Mouse (Mus musculus) cerebellum, adult 9-10 months (tissue): ENCODE data around the gene Pced1b.
"Not testable (repeated sequence)": the region's sequence is repeated elsewhere in the genome, so short reads cannot be mapped to it uniquely, and the experiment has no call there.

Experiments
- DNase-seq: peaks from one replicate; pipeline ENCODE4 v3.0.0; 2022

The Pced1b gene

DNA sequence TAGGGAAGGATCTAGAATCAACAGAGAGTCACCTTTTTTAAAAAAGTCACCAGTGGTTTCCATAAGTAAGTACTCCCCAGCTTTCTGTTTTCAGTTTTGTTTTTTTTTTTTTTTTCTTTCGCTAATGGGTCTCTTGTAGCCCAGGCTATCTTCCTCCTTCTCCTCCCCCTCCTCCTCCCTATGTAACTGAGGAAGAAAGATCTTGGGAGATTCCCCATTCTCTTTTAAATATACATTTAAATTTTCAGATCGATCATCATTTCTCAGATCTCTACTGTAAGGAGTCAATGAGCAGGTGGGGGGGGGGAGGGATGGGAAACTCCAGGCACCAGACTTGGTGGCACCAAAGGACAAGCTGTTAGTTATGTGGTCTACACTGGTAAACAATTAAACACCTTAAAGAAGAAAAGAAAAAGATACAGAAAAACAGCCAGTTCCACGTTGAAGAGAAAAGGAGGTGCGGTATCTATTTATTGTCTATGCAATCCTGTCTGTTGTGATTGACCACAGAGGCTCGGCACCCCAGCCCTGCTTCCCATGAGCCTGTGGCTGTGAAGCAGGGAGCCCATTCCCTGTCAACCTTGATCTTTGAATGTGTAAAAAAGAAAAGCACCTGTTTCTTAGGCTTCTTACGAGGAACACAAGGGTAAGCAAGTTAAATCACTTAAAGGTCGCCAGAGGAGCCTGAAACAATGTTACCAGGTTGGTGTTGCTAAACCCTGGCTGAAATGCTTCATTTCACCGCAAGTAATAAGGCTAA lies 127.4 kb downstream of the Pced1b start:
- no peak for DNase-seq

DNA sequence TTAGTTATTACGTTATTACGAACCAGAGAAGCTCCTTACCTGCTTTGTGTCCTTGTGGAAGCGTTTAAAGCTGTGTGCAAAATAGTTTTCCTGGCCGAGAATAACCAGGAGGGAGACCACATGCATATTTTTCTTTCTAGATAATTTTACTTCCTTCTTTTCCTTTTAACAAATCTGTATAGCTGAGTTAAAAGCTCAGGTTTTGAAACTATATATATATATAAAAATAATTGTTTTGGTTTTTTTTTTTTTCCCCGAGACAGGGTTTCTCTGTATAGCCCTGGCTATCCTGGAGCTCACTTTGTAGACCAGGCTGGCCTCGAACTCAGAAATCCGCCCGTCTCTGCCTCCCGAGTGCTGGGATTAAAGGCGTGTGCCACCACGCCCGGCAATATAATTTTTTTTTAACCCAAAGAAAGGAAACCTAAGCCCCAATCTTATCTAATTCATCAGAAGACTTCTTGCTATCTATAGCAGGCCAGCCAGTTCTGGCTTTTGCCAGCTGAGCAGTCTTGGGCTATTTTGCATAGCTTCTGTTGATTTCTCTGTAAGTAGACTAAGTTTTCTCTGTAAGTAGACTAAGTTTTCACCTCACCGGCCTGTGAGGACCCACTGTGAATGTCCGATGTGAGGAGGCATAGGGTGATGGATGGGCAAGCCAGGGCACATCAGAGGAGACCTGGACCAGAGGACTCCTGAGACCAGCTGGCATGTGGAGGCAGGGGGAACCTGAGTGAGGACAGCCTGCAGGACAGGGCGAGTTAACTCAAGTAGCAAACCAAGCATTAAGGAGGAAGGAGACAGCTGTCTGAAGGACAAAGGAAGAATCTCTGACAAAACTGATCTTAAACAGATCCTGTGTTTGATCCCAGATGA lies 128.2 kb downstream of the Pced1b start:
- DNase-seq, result no peak

DNA sequence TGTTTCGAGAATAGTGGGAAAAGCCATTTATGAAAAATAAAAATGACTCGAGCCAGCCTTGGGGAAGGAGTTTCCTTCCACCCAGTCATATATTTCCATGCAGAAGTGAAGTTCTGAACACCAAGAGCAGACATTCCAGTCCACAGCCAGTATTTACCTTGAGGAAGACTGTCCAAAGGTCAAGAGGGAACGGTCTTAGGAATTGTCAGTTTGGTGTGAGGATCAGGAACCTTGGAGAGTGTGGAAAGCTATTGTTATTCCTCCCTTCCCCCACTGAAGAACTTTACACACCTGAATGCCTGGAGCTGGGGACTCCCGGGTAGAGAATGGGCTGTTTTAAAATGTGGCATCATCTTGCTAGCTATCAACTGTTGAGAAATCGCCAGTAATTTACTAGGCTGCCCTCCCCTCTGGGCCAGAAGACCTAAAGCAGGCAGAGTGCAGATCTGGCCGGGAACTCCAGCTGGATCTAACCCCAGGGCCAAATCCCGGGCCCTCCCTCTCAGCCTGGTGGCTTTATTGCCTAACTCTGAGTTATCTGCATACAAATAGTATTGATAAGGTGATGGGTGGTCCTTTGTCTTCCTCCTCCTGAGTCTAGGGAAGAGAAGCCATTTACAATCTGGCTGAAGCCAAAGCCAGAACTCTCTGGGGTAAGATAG lies 129.3 kb downstream of the Pced1b start:
- no peak for DNase-seq

DNA sequence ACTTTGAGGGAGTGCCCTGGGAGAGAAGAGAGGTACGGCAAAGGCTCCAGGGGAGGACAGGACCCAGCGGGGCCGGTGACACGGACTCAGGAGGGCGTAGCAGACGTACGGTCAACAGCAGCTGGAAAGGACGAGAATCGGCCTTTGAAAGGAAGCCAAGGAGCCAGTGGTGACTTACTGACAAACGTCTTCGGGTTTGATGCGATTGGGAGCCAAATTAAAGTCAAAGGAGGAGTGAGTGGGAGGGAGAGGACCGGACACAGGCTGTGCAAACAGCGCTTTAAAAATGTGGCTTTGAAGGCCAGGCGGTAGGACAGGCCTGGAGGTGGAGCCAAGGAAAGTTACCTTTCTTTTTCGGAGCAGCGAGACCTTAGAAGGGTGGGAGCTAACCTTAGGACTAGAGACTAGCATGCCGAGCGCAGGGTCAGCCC lies 129.9 kb downstream of the Pced1b start:
- no peak for DNase-seq

DNA sequence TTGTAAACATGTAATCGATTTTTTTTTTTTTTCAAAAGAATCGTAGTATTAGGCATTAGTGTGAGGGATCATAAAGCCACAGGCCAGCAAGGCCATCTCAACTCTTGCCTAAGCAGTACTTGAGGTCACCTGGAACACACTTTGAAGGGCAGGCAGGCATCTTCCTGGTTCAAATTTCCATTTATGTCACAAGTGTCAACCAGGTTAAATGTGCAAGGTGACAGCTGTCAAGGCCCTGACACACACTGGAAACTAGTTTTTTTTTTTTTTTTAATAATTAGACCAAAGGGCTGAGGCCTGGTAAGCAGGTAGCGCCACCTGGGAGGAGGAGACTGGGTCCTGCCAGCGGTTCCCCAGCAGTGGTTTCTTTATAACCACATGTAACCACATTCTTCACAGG lies 131.2 kb downstream of the Pced1b start:
- DNase-seq, result no peak

DNA sequence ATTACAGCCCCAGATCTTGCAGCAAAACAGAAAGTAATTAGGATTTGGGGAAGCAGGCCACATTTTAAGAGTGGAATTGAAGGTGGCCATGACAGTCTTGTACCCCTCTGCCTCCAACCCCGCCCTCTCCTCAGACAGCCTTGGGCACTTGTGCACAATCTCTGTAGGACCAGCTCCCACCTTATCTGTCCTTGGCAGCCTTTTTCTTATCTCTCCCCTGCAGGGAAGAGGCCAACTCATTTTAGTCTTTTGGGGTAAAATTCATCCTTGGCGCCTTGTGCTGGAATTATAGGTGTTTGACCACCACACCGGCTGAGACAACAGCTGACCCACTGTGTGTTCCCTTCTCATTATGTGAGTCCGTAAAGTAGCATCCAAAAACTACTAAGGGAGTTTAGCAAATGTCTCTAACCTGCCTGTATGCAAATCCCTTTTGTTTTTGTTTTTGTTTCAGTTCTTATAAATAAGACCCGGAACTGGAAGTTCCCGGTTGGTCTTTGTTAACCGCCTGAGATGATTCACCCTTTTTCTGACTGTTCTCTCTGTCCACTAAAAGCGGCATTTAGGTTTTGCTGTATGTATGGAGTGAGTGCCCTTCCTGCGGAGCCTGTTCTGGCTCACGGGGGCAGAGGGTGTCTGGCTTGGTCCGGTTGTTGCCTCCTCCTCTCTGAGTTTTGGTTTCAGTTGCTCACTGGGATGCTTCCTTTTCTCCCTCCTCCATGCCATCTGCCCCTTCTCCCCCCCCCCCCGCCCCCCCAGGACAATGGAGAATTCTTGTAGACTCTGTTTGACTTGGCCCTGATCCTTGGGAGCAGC lies 132.8 kb downstream of the Pced1b start:
- no peak for DNase-seq

DNA sequence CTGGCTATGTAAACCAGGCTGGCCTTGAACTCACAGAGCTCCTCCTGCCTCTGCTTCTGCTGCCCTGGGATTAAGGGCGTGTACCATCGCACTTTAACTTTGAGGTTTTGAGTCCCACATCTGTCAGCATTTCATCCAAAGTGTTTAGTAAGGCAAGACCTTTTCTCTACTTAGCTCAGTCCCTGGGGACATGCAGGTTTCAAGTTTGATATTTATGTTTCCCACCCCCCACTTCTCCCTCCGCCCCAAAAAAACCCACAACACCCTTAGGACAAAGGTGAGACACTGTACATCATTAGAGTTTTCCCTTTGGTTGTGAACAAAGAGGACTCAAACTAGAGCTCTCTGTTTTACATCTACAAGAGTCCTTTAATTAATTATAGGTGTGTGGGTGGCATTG lies 135.7 kb downstream of the Pced1b start:
- no peak for DNase-seq

DNA sequence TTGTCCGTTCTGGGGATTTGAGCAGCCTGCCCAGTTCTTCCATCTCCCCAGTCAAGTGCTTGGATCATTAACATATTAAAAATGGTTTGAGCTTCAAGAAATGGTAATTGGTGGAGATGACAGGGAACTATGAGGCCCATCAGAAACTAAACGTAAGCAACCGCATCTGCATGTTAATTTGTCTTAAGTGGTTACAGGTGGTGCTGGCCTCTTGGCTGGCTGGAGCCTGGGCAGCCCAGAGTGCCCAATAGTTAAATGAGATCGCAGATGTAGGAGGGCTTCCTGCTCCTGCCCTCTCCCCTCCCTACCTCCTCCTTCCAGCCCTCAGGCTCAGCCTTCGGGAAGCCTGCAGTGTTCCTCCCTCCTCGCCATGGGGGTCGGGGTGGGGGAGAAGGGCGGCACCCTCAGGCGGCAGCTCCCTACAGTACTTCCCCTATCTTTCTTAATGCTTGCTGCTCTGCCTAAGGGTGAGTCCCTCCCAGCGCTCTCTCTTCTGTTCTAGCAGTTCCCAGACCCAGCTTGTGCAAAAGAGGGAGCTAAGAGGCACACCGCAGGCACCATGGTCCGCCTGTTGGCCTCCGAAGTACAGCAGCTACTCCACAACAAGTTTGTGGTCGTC lies 136.7 kb downstream of the Pced1b start:
- DNase-seq, result no peak

DNA sequence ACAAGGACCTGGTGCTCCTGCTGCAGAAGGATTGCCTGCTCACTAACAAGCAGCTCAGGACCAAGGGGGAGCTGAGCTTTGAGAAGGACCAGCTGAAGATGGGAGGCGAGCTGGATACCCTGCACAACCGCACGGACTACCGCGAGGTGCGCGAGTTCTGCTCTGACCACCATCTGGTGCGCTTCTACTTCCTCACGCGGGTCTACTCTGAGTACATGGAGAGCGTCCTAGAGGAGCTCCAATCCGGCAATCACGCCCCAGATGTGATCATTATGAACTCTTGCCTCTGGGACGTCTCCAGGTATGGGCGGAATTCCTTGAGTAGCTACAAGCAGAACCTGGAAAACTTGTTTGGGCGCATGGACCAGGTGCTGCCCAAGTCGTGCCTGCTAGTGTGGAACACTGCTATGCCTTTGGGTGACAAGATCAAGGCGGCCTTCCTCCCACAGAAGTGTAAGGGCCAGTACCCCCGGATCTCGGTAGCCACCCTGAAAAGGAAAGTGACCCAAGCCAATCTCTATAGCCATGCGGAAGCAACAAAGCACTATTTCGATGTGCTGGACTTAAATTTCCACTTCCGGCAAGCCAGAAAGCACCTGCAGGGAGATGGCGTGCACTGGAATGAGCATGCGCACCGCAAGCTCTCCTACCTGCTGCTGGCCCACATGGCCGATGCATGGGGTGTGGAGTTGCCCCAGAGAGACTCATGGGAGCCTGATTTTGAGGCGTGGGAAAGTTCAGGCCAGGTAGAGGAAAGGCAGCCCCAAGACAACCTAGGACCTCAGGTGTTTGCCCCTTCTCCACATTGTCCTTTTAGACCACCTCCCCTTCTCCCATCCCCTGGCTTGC lies 137.5 kb downstream of the Pced1b start:
- DNase-seq, result no peak

DNA sequence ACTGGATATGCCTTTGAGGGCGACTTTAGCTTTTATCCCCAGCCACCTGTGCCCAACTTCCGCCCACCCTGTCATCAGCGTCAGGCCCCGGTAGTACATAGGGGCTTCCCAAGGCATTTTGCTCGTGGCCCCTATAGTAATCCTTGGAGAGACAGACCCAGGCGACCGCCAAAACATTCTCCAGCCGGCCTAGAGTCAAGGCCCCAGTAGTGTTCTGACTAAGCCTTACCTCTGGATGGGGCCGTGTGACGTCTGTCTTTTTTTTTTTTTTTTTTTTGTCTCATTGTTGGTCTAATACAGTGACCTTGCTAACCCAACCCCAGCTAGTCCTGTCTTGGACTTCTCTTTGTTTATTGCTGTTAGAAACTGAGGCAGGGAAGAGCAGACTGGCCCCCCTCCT lies 138.3 kb downstream of the Pced1b start:
- DNase-seq, result not testable (repeated sequence)

DNA sequence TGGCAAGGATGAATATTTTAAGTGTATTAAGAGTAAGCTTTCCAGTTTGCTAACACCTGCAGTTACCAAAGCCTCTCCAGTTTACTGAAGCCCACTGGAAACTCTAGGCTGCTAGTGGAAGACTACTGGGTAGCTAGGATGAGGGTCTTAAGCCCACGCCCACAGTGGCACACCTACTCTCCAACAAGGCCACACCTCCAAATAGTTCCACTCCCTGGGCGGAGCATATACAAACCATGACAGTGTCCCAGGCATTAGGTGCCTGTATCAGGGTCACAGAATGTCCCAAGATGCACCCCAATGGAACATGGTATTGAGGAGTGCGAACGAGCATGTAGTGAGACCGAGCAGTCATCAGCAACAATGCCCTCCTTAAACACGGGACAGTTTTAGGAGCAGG lies 140.9 kb downstream of the Pced1b start:
- no peak for DNase-seq

DNA sequence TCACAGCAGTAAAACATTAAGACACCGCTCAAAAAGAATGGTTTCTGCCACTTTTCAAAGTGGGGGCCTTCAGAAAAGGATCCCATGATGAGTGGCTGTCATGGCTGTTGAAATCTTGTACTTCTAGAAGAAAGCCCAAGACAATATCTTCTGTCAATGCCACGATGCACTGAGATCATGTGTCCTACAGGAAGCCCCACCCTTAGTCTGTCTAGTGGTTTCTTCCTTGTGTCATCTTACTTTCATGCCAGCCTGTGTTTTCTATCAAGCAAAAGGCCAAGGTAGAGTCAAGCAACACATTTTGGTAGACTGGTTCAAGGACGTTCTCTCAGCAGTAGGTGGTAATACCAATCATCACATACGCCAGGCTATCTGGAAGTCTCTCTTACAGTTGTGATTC lies 142.7 kb downstream of the Pced1b start:
- DNase-seq, result no peak

DNA sequence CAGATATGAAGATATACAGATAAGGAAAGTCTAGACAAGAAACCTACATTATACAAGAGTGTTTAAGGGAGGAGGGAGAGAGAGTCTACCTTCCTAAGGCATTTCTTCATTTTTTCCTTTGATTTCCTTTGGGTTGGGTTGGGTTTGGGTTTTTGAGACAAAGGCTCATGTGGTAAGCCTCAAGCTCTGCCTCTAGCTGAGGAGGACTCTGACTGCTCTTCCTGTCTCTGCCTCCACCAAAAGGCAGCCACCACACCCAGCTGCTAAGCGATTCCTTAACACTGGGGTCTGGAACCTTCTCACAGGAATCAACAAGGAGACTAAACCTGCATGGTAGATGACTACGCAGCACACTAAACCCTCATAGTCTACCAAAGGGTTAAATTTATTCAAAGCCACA lies 143.9 kb downstream of the Pced1b start:
- DNase-seq, result no peak

DNA sequence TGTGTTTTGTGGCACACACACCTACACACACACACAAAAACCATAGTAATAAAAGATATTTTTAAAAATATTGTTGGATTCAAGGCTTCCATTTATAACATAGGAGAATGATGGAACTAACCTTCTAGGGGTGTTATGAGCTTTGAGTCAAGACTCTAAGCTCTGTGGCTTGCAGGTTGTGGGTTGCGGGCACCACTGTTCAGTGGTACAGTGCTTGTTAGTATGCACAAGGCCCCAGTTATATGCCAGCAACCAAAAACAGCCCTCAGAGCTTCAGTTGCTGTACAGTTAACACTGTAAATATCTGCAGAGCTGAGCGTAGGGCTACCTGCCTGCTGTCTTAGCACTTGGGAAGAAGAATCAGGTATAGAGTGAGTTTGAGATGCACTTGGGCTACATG lies 144.5 kb downstream of the Pced1b start:
- DNase-seq, result no peak

DNA sequence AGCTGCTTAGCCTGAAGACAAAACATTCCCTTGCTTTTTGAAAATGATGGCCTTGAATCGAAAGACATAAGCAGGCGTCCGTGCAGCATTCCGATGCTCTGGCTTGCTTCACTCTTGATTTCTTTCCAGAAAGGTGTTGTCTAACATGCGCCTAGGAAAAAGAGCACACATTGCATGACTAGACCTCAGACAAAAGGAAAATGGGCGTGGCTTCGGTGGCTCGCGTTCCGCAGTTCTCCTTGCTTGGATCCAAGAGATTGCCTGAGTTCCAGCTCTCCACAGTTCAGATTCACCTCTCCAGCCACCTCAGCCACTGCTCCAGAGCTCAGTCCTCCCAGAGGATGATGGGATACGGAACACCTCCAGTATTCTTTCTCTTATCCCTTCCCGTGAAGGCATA lies 147.7 kb downstream of the Pced1b start:
- DNase-seq, result no peak

DNA sequence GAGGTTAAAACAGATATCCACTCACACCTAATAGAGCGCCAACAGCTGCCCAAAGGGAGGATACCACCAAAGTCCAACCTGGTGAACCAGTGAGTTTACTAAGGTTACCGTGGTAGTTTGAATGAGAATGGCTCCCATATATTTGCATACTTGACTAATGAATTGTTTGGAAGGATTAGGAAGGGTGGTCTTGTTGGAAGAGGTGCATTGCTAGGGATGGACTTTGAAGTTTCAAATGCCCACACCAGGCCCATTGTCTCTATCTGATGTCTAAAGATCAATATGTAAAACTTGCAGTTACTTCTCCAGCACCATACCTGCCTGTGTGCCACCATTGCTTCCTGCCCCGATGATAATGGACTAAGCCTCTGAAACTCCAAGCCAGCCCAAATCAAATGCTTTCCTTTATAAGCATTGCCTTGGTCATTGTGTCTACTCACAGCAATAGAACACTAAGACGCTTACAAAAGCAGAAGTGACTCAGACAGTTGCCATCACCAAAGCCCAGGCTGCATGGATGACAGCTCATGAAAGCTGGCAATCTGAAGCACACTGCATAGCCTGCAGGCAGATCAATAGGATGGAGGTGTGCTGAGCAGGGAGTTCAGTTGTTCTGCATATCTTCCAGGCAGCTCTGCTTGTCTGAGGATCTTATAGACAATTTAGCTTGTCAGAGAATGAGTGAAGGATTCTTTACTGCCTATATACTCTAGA lies 149.8 kb downstream of the Pced1b start:
- DNase-seq, result no peak

DNA sequence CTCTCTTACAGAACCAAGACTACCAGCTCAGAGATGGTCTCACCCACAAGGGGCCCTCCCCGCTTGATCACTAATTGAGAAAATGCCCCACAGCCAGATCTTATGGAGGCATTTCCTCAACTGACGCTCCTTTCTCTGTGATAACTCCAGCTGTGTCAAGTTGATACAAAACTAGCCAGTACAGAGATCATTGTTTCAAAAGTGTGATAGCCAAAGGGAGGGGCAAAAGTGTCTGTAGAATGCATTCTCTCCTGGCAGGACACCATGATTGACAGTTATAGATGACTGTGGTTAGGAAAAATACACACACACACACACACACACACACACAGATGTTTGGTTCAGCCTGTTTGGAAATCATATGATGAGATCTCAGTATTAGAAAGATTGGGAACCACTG lies 150.9 kb downstream of the Pced1b start:
- DNase-seq, result no peak

DNA sequence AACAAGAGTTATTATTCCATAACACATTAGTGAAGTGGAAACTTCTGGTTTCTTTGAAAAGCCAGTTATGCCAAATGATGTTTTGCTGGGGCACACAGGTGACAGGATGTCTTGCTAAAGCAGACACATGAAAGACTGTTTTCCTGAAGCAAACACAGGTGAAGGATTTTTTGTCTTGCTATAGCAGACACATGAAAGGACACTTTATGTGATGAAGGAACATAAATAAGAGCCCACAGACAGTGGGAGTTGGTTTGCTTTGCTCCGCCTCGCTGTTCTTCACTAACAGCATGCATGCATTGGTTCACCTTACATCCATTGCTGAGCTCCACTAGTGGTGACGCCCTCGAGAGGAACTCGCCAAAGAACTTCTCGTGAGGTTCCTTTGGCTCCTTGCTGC lies 154.0 kb downstream of the Pced1b start:
- no peak for DNase-seq

DNA sequence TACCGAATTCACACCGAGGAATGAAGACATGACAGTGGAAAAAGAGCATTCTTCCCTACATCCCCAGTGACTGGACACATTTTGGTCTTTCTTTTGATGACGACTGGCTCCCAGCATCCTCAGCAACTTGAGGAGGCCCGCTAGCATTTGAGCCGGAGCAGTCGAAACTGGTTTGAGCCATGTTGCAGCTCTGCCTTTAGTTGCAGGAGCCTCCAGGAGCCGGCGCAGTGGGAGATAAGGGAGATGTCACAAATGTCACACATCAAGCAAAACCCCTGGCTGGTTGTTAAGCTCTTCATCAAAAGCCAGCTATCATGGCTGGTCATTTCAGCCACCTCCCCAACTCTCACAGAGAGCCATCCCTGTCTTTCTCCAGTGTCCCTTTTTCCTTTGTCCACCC lies 157.6 kb downstream of the Pced1b start:
- no peak for DNase-seq

DNA sequence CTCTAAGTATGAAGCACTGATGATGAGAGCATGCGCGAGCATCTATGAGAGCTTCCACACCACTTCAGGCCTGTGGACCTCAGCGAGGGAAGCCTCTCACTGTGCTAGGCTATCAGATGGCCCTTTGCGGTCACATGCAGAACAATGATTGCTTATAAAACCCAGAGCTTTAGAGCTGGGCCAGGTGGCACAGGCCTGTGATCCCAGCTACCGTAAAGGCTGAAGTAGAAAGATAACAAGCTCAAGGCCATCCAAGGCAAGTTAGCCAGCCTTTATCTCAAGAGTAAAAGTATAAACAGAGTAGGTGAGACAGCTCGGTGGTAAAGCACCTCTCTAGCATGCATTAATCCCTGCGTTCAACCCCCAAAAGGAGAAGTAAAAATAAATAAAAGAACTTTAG lies 158.1 kb downstream of the Pced1b start:
- DNase-seq, result no peak

DNA sequence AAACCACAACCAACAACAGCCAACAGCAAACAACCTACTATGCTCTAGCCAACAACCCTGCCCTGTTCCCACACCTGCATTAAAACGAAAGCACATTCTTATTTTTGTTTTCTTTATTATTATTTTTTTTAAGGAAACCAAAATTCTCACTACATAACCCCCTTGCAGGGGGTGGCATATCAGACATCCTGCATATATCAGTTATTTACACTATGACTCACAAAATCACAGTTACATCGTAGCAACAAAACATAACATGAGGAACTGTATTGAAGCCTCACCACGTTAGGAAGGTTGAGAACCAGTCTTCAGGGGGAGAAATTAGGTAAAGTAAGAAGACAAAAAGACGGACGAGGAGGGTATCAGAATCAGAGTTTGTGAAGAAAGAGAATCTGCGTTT lies 159.2 kb downstream of the Pced1b start:
- no peak for DNase-seq
